In the genomic region with DNA sequence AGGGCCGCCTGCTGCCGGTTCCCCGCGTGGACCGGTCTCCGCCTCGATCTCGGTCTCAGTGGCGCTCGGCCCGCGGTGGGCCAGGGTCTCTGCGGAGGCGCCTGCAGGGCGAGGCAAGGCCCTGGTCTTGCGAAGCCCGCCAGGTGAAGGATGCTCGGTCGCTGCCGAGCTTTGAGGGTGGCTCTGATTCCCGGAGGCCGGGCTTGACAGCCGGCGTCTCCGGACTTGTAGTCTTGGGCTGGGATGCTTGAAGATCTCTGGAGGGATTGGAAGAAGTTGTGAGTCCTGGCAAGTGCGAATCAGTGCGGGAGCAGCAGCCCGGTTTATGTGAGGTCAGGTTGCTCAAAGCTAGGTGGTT, we compare ENCODE assay signal across 8 mouse cellular contexts. TPM values are rescaled to one million over a fixed set of nuclear protein-coding genes. Genes with fewer than 3 reads are reported as not detected.
A peak's percentile ranks its signal among the peaks of the same experiment; 100 is the strongest.
DNase-seq lines count a peak whose midpoint lies in the region; ATAC-seq lines count a peak whose summit lies in the region.

No protein-coding gene starts in this region.

- H3K9ac ChIP-seq in midbrain, embryonic 14.5 days (replicated peaks; ENCODE audit: low read length): peak overlapping the region; percentile 90

- H3K27me3 ChIP-seq in heart, embryonic 10.5 days (ENCODE audit: insufficient read depth, poor library complexity, severe bottlenecking): no peaks in the 10 kb centered on the region
- H3K27me3 ChIP-seq in limb, embryonic 10.5 days (ENCODE audit: low read depth, poor library complexity, severe bottlenecking): no peaks in the 10 kb centered on the region
- no peaks in the 10 kb centered on the region for H3K27me3 ChIP-seq in midbrain, embryonic 14.5 days (ENCODE audit: control insufficient read depth, insufficient read depth, low read length)

- H3K4me2 ChIP-seq in midbrain, embryonic 14.5 days (ENCODE audit: low read length): peak overlapping the region; percentile 72

- peak; percentile 82 for DNase-seq in heart, embryonic 10.5 days (ENCODE audit: low spot score)
- no peak for DNase-seq in heart, postnatal 4 days
- peak; percentile 44 for DNase-seq in 3T3-L1 (ENCODE audit: low read depth, low spot score)
- peak; percentile 33 for DNase-seq in brain, adult 2 months (ENCODE audit: low read depth, low spot score)
- peak; percentile 71 for DNase-seq in limb, embryonic 10.5 days (ENCODE audit: low spot score)
- peak; percentile 65 for DNase-seq in midbrain, embryonic 14.5 days

- H3K9me3 ChIP-seq in heart, embryonic 10.5 days: no peaks in the 10 kb centered on the region
- H3K9me3 ChIP-seq in limb, embryonic 10.5 days (replicated peaks): no peaks in the 10 kb centered on the region
- no peaks in the 10 kb centered on the region for H3K9me3 ChIP-seq in midbrain, embryonic 14.5 days (ENCODE audit: control insufficient read depth, low read length)

- WGBS in heart, embryonic 10.5 days: under 1% methylated on average over 28 of the region's 28 CpGs
- 0% methylated on average over 28 of the region's 28 CpGs for WGBS in limb, embryonic 10.5 days
- under 1% methylated on average over 28 of the region's 28 CpGs for WGBS in midbrain, embryonic 14.5 days

- peak overlapping the region; percentile 90 for H3K27ac ChIP-seq in heart, embryonic 10.5 days
- H3K27ac ChIP-seq in limb, embryonic 10.5 days: peak overlapping the region; percentile 95
- H3K27ac ChIP-seq in midbrain, embryonic 14.5 days (replicated peaks; ENCODE audit: low read depth, low read length): peak overlapping the region; percentile 84

- H3K4me3 ChIP-seq in heart, embryonic 10.5 days: peak overlapping the region; percentile 83
- peak overlapping the region; percentile 95 for H3K4me3 ChIP-seq in limb, embryonic 10.5 days
- peak overlapping the region; percentile 87 for H3K4me3 ChIP-seq in midbrain, embryonic 14.5 days (replicated peaks; ENCODE audit: low read depth, low read length)

- peak; percentile 11; the same call in 1 of the 2 replicates for ATAC-seq in frontal cortex, adult (ENCODE audit: low TSS enrichment)
- no peak; the same call in 1 of the 2 replicates for ATAC-seq in midbrain, embryonic 14.5 days (ENCODE audit: low FRiP score, low TSS enrichment)
- no peak for ATAC-seq in monocyte, adult 5-6 weeks (replicated peaks; ENCODE audit: insufficient number of reproducible peaks, low FRiP score, low TSS enrichment, poor library complexity, severe bottlenecking)

- H3K4me1 ChIP-seq in heart, embryonic 10.5 days: peaks cover 13% of the 10 kb centered on the region
- peaks cover 25% of the 10 kb centered on the region for H3K4me1 ChIP-seq in limb, embryonic 10.5 days
- H3K4me1 ChIP-seq in midbrain, embryonic 14.5 days (ENCODE audit: control insufficient read depth, insufficient read depth, low read length): peaks cover 21% of the 10 kb centered on the region

- H3K36me3 ChIP-seq in heart, embryonic 10.5 days: peaks cover 30% of the 10 kb centered on the region
- H3K36me3 ChIP-seq in limb, embryonic 10.5 days: peaks cover 41% of the 10 kb centered on the region
- peaks cover 27% of the 10 kb centered on the region for H3K36me3 ChIP-seq in midbrain, embryonic 14.5 days (ENCODE audit: control insufficient read depth, insufficient read depth, low read length)

RNA-seq across cellular contexts. Expression of gene Naa35, which starts 0.6 kb away (rescaled TPM):
- 78.9 and 92.6 TPM in 2 replicates for polyA plus RNA-seq in heart, embryonic 10.5 days (2016; fragmentation: Nextera tagmentation; extraction: Ambion mirVana)
- 10 to 100 TPM; 81.9 to 98.9 TPM for total RNA-seq in heart, postnatal 4 days (2021)
- 99.5 and 116 TPM in 2 replicates for polyA plus RNA-seq in limb, embryonic 10.5 days (2016; fragmentation: Nextera tagmentation; extraction: Ambion mirVana)
- 153 and 173 TPM in 2 replicates for polyA plus RNA-seq in midbrain, embryonic 14.5 days (2014; fragmentation: Nextera tagmentation; extraction: Ambion mirVana)
- 23.8 to 64.8 TPM (median 30.9 TPM) in 3 replicates for total RNA-seq in monocyte, adult 5-6 weeks (2017)

RNA-seq across cellular contexts. Expression of gene Agtpbp1, which starts 0.6 kb away (rescaled TPM):
- 8.8 and 14.4 TPM in 2 replicates for polyA plus RNA-seq in heart, embryonic 10.5 days (2016; fragmentation: Nextera tagmentation; extraction: Ambion mirVana)
- 10 to 100 TPM; 38.2 to 38.7 TPM for total RNA-seq in heart, postnatal 4 days (2021)
- polyA plus RNA-seq in limb, embryonic 10.5 days (2016; fragmentation: Nextera tagmentation; extraction: Ambion mirVana): 10.0 and 11.6 TPM in 2 replicates
- 82.6 and 84.2 TPM in 2 replicates for polyA plus RNA-seq in midbrain, embryonic 14.5 days (2014; fragmentation: Nextera tagmentation; extraction: Ambion mirVana)
- total RNA-seq in monocyte, adult 5-6 weeks (2017): 36.3 to 81.8 TPM (median 81.6 TPM) in 3 replicates
